Mouse (Mus musculus) ovary, postnatal 10 days (tissue): Measurements from ENCODE around the gene Stard5.

Source experiments
- DNase-seq: peaks from one replicate; pipeline ENCODE4 v3.0.0; 2022; ENCODE audit warnings: low spot score

Gene Stard5

DNA sequence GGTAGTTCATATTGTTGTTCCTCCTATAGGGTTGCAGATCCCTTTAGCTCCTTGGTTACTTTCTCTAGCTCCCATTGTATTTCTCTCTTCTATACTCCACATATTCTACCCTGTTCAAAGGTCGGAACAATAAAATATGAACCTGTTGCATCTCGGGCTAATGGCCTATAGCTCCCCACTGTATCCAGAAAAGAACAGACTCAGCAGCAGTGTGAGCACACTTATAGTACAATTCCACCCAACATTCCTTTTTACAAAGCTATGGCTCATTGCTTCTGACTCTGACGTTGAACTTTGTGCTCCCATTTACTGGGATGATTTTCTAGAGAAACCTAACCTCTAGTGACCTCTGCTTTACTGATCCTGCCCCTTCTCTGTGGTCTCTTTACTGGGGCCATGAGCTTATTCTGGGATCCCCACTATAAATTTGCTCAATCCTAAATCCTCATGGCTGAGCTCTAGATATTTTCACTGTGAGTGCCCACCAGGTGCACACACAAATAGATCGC, 34.4 kb downstream of the Stard5 start:
- DNase-seq = no peak

- DNase-seq = no peak
Measured at GRCm38 (mm10) chr7:83667936-83668645, 36.3 kb downstream of the Stard5 start.

DNA sequence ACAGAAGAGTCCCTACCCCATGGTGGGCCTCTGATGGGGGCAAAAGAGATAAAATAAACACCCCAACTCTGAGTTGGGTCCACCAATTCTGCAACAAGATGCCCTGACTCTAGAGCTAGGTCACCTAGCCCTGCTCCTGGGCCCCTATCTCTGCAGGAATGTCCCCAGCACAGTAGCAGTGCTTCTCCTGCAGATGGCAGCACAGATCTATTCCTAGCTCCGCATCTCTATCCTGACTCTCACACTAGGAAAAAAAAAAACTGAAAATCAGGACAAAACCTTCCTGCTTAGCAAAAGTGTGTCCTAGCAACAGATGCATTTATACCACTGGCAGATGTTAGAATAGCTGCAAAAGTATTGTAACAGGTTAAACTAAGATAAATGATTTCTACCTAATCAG, 37.0 kb downstream of the Stard5 start:
- no peak for DNase-seq

DNA sequence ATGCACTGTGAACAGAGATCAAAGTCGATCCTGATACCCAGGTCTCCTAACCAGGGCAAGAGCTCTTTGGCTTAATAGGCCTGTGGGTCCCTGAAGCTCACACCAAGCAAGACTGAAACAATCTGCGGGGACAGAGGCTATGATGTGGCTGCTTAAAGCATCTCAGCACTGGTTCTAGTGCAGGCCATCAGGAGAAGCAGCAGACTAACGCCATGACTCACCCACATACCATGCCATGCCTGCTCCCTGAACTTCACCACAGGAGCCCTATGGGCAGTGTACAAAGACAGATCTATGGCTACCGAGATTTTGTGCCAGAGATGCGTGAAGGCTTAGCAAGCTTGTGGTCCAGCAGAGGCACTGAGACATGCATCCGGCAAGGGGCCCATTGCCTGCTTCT, 39.8 kb downstream of the Stard5 start:
- no peak for DNase-seq

DNA sequence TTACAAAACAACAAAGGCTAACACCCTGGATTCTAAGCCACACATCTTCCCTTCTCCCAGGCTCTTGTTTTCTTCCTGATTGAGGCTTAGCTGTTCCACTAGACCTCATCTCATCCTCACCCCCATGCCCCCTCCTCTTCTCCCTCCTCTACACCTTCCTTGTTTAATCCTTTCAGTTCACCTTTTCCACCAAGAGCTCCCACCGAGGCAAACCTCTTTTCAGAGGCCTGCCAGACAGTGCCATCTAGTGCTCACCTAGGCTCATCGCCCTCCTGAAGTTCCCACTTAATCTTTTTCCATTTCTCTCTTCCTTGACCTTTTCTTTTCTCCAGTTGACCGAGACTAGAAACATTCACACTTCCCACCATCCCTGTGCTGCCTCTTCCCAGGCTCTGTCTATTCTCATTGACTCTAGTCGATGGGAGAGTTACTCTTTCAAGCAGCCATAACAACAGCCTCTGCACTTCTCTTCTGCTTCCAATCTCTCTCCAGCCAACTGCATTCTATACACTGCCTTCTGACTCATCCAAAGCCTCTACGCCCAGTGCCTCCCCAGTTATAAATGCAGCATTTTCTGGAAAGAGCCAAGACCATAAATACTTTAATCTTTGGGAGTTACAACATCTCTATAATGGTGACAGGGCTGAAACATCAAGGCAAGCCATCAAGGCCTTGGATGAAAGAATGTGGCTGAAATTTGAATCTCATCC, 43.9 kb downstream of the Stard5 start:
- DNase-seq = no peak

DNA sequence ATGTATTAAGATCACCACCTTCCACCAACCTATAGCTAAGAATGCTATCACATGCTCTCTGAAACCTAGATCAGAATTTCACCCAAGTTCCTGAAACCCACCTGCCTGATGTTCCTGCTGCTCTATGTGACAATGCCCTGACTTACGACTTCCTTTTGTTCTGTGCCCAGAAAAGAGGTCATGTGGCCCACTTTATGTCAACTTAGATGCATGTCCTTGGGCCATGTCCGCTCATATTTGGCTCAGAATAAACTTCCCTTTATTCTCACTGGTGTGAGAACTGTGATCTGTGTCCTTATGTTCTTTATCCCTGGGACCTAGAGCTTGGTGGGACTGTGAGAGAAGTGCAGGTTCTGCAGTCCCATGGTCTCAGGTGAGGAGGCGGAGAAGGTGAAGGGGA, 45.5 kb downstream of the Stard5 start:
- no peak for DNase-seq

- DNase-seq = no peak
Measured at GRCm38 (mm10) chr7:83678506-83678905, 46.7 kb downstream of the Stard5 start.

DNA sequence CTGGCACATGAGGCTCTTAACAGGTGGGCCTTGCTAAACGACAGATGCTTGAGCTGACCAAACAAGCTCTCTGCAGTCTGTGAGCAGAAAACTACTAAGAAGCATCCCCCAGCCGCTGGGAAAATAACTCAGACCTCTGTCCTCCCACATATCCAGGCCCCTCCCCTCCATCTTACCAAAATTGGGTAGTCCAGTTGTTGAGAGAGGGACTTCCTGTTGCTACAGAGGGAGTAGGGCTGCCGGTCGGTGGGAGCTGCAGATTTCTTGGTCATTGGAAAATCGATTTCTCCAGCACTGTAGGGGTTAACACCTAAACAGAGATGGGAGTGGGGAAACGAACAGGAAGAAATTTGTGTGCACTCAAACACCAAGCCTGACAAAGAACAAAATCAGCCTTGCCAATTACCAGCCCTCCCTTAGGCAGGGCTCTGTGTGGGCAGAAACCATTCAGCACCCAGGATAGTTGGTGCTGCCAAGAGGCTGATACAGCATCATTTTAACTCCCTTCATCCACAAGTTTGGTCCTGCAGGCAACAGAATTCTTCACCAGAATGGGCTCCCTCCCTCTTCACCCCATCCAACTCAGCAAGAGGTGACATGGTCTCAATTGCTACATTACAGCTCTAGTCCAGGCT, 51.0 kb downstream of the Stard5 start:
- DNase-seq = no peak

GRCm38 (mm10) chr7:83695449-83696212, 63.9 kb downstream of the Stard5 start:
- no peak for DNase-seq

- DNase-seq = no peak
Measured at GRCm38 (mm10) chr7:83699066-83699745, 67.4 kb downstream of the Stard5 start.
